Mouse (Mus musculus): ENCODE results near the gene Chrnb2. TPM values are rescaled to one million over a fixed set of nuclear protein-coding genes. Genes with fewer than 3 reads are reported as not detected.

The Chrnb2 gene
- total and polyA plus RNA-seq, 3 experiments = 0.19 to 1.3 (median 0.59) TPM

GRCm38 (mm10) chr3:89738509-89738908, 25.9 kb downstream of the Chrnb2 start:
- no peak for TF ChIP-seq JUN (IDR thresholded peaks at IDR 0.05; ENCODE audit: insufficient read depth, low read depth, low read length)
- no peak for TF ChIP-seq SMC3 (IDR thresholded peaks at IDR 0.05; ENCODE audit: low read depth, low read length)
- no peak for TF ChIP-seq GABPA (IDR thresholded peaks at IDR 0.05; ENCODE audit: insufficient replicate concordance, low read depth, low read length)
- TF ChIP-seq ELF1 (IDR thresholded peaks at IDR 0.05; ENCODE audit: low read depth, low read length) = no peak
- no peak for TF ChIP-seq MEF2A (IDR thresholded peaks at IDR 0.05; ENCODE audit: borderline replicate concordance, low read depth, low read length)
- no peak for TF ChIP-seq ZNF384 (IDR thresholded peaks at IDR 0.05; ENCODE audit: low read depth, low read length)
- TF ChIP-seq CTCF (conservative IDR thresholded peaks at IDR 0.05 in 1 of 2, IDR thresholded peaks at IDR 0.05 in 1 of 2; ENCODE audit: low read depth in 2 of 2, low read length in 2 of 2) = no peak
- no peak overlapping the region for H3K27ac ChIP-seq (ENCODE audit: insufficient read depth, low read depth)
- DNase-seq (ENCODE audit: extremely low read depth) = no peak
- dilution Hi-C loops (cut with MboI; ENCODE audit: extremely low pct_ligation_motif_present, extremely low pct_unique_long_range_greater_than_20kb, low sequenced_read_pairs) (no loop called here), in situ Hi-C loops (cut with MboI; ENCODE audit: low pct_ligation_motif_present, low pct_unique_long_range_greater_than_20kb, low sequenced_read_pairs) (no loop called here)
- peaks cover 10% of the 10 kb centered on the region; the same call in 1 of the 2 replicates for H3K79me2 ChIP-seq (replicated peaks; ENCODE audit: control insufficient read depth, extremely low read depth, insufficient read depth, poor library complexity, severe bottlenecking)
- H3K4me3 ChIP-seq (replicated peaks in 1 of 3; ENCODE audit: low read depth in 2 of 3, low read length in 2 of 3, poor library complexity in 1 of 3) = no peak overlapping the region
- H3K9ac ChIP-seq (ENCODE audit: insufficient read depth, low read depth) = no peak overlapping the region
- no peaks in the 10 kb centered on the region for H3K27me3 ChIP-seq (replicated peaks)
- peaks cover 83 to 95% of the 10 kb centered on the region in 2 experiments for H3K36me3 ChIP-seq (replicated peaks in 1 of 2; ENCODE audit: control insufficient read depth in 1 of 2, insufficient read depth in 1 of 2, low read length in 1 of 2)
- H3K9me3 ChIP-seq (replicated peaks; ENCODE audit: low read length) = no peaks in the 10 kb centered on the region
- H3K4me1 ChIP-seq (ENCODE audit: control insufficient read depth in 1 of 2, insufficient read depth in 2 of 2) = peaks cover 1 to 8% of the 10 kb centered on the region in 2 experiments; a peak in 2 of 4 replicates
- no peak overlapping the region for H3K4me2 ChIP-seq (ENCODE audit: insufficient read depth, low read depth, poor library complexity, severe bottlenecking)

GRCm38 (mm10) chr3:89732091-89732490, 32.3 kb downstream of the Chrnb2 start:
- Histone ChIP-seq H3K36me3 (replicated peaks in 1 of 2; ENCODE audit: control insufficient read depth in 1 of 2, insufficient read depth in 1 of 2, low read length in 1 of 2) (peaks cover 24 to 40% of the 10 kb centered on the region in 2 experiments), H3K27me3 (replicated peaks) (no peaks in the 10 kb centered on the region), H3K4me2 (ENCODE audit: insufficient read depth, low read depth, poor library complexity, severe bottlenecking) (peak overlapping the region; percentile 92), H3K9ac (ENCODE audit: insufficient read depth, low read depth) (peak overlapping the region; percentile 92), H3K79me2 (replicated peaks; ENCODE audit: control insufficient read depth, extremely low read depth, insufficient read depth, poor library complexity, severe bottlenecking) (peaks cover 27% of the 10 kb centered on the region), H3K27ac (ENCODE audit: insufficient read depth, low read depth) (no peak overlapping the region), H3K4me3 (replicated peaks in 1 of 3; ENCODE audit: low read depth in 2 of 3, low read length in 2 of 3, poor library complexity in 1 of 3) (peak overlapping the region in 2 of 3 experiments; percentile 3 to 93), H3K4me1 (ENCODE audit: control insufficient read depth in 1 of 2, insufficient read depth in 2 of 2) (peaks cover 13 to 48% of the 10 kb centered on the region in 2 experiments), H3K9me3 (replicated peaks; ENCODE audit: low read length) (no peaks in the 10 kb centered on the region)
- no peak for DNase-seq (ENCODE audit: extremely low read depth)
- in situ Hi-C loops (cut with MboI; ENCODE audit: low pct_ligation_motif_present, low pct_unique_long_range_greater_than_20kb, low sequenced_read_pairs) (loop anchor here (5.0 kb wide), 1 partner anchor 35 kb away; no protein-coding TSS in a partner anchor), dilution Hi-C loops (cut with MboI; ENCODE audit: extremely low pct_ligation_motif_present, extremely low pct_unique_long_range_greater_than_20kb, low sequenced_read_pairs) (no loop called here)
- TF ChIP-seq MEF2A (IDR thresholded peaks at IDR 0.05; ENCODE audit: borderline replicate concordance, low read depth, low read length) (no peak), HCFC1 (IDR thresholded peaks at IDR 0.05; ENCODE audit: low read depth, low read length) (no peak), ZNF384 (IDR thresholded peaks at IDR 0.05; ENCODE audit: low read depth, low read length) (no peak), EP300 (IDR thresholded peaks at IDR 0.05; ENCODE audit: low read length) (no peak), SIN3A (IDR thresholded peaks at IDR 0.05; ENCODE audit: low read length) (peak; percentile 15; the same call in 1 of the 2 replicates), JUND (conservative IDR thresholded peaks at IDR 0.05; ENCODE audit: low read depth, low read length) (no peak), TCF12 (IDR thresholded peaks at IDR 0.05; ENCODE audit: low read depth, low read length) (no peak), ZC3H11A (IDR thresholded peaks at IDR 0.05; ENCODE audit: low read depth, low read length) (no peak)

All from CH12.LX (cell line).